Mouse (Mus musculus) liver, embryonic 12.5 days (tissue): ENCODE results near the gene Fbxo46. TPM values are rescaled to one million over a fixed set of nuclear protein-coding genes. Genes with fewer than 3 reads are reported as not detected.

ENCODE experiments used
- ATAC-seq: fragments of 200-750 bp; cut with Nextera tagmentation; 2 replicates; pipeline ENCODE4 v1.8.0; 2017; ENCODE audit warnings: moderate number of reproducible peaks, mild to moderate bottlenecking, moderate library complexity
- H3K27ac ChIP-seq: fragments of 300-500 bp; sonication (generic); 2 replicates; pipeline ENCODE4 v1.5.1; 2016; ENCODE audit warnings: mild to moderate bottlenecking
- H3K27me3 ChIP-seq: fragments of 300-500 bp; sonication (generic); replicated peaks from 2 replicates; pipeline ENCODE4 v1.6.1; 2016; ENCODE audit warnings: mild to moderate bottlenecking, moderate library complexity
- H3K36me3 ChIP-seq: fragments of 300-500 bp; sonication (generic); 2 replicates; pipeline ENCODE4 v1.6.1; 2016; ENCODE audit warnings: mild to moderate bottlenecking, moderate library complexity
- H3K4me1 ChIP-seq: fragments of 300-500 bp; sonication (generic); 2 replicates; pipeline ENCODE4 v1.6.1; 2016
- H3K4me2 ChIP-seq: fragments of 300-500 bp; sonication (generic); 2 replicates; pipeline ENCODE4 v1.6.1; 2016; ENCODE audit warnings: mild to moderate bottlenecking, moderate library complexity
- H3K4me3 ChIP-seq: fragments of 300-500 bp; sonication (generic); 2 replicates; pipeline ENCODE4 v1.5.1; 2016; ENCODE audit warnings: mild to moderate bottlenecking, moderate library complexity
- H3K9ac ChIP-seq: fragments of 300-500 bp; sonication (generic); 2 replicates; pipeline ENCODE4 v1.6.1; 2016; ENCODE audit warnings: mild to moderate bottlenecking, moderate library complexity
- H3K9me3 ChIP-seq: fragments of 300-500 bp; sonication (generic); replicated peaks from 2 replicates; pipeline ENCODE4 v1.6.1; 2016; ENCODE audit warnings: mild to moderate bottlenecking, moderate library complexity
- WGBS: fragments of 180-500 bp; shearing (Covaris S2); methylation state at CpG from one replicate; pipeline ENCODE4 v1.1.7; 2016; ENCODE audit not compliant: insufficient replicate concordance; 5-methylcytosine and 5-hydroxymethylcytosine counted together
- polyA plus RNA-seq: library from polyadenylated mRNA; unstranded; fragments of >200 nt; fragmentation: Nextera tagmentation; extraction: Ambion mirVana; gene quantifications from 2 replicates; pipeline ENCODE4 v1.2.1, GENCODE M21; 2016

The Fbxo46 gene
- polyA plus RNA-seq, 1 experiment from 2014 or later: 10.1 TPM

- no peak for ATAC-seq
- H3K4me3 ChIP-seq: peak within 1 kb of the TSS; percentile 13; the same call in 1 of the 2 replicates
- no peak within 1 kb of the TSS for H3K27ac ChIP-seq
- no peaks in the 10 kb centered on the region for H3K36me3 ChIP-seq
- peaks cover 89% of the 10 kb centered on the region for H3K27me3 ChIP-seq
- 3% methylated on average over 30 of the region's 30 CpGs for WGBS
- peaks cover 63% of the 10 kb centered on the region for H3K4me1 ChIP-seq
- peak within 1 kb of the TSS; percentile 30 for H3K4me2 ChIP-seq
- H3K9me3 ChIP-seq: no peaks in the 10 kb centered on the region
- no peak within 1 kb of the TSS for H3K9ac ChIP-seq
Observed at GRCm38 (mm10) chr7:19175708-19176515, 56.3 kb downstream of the Fbxo46 start, which contains the start of gene Eml2. TSS of gene Eml2 (plus strand) at chr7:19176421.

- H3K9ac ChIP-seq: no peak overlapping the region
- H3K27ac ChIP-seq: no peak overlapping the region
- WGBS: 8% methylated on average over 21 of the region's 21 CpGs
- H3K36me3 ChIP-seq: no peaks in the 10 kb centered on the region
- peaks cover 86% of the 10 kb centered on the region for H3K27me3 ChIP-seq
- peak overlapping the region; percentile 30 for H3K4me2 ChIP-seq
- H3K4me1 ChIP-seq: peaks cover 69% of the 10 kb centered on the region
- peak overlapping the region; percentile 13; the same call in 1 of the 2 replicates for H3K4me3 ChIP-seq
- no peaks in the 10 kb centered on the region for H3K9me3 ChIP-seq
- no peak for ATAC-seq
Observed at GRCm38 (mm10) chr7:19176516-19176947, 56.9 kb downstream of the Fbxo46 start.

- no peak overlapping the region for H3K4me2 ChIP-seq
- WGBS: 59% methylated on average over 7 of the region's 7 CpGs
- peaks cover 69% of the 10 kb centered on the region for H3K4me1 ChIP-seq
Observed at GRCm38 (mm10) chr7:19177216-19177615, 57.6 kb downstream of the Fbxo46 start.

GRCm38 (mm10) chr7:19178035-19178434 lies 58.4 kb downstream of the Fbxo46 start:
- no peak overlapping the region for H3K27ac ChIP-seq
- H3K9ac ChIP-seq: no peak overlapping the region
- no peak for ATAC-seq
- no peaks in the 10 kb centered on the region for H3K36me3 ChIP-seq
- peaks cover 73% of the 10 kb centered on the region for H3K27me3 ChIP-seq
- peaks cover 65% of the 10 kb centered on the region for H3K4me1 ChIP-seq
- WGBS: 12% methylated on average over 18 of the region's 18 CpGs
- H3K9me3 ChIP-seq: no peaks in the 10 kb centered on the region
- peak overlapping the region; percentile 25; the same call in 1 of the 2 replicates for H3K4me2 ChIP-seq
- 0 out of 2 replicates have a peak overlapping the region, but pooled peaks have one; percentile 2 for H3K4me3 ChIP-seq

More at GRCm38 (mm10) chr7:19177216-19177615, 57.6 kb downstream of the Fbxo46 start:
- Histone ChIP-seq H3K27me3 (peaks cover 81% of the 10 kb centered on the region), H3K9ac (no peak overlapping the region), H3K27ac (no peak overlapping the region), H3K36me3 (no peaks in the 10 kb centered on the region), H3K9me3 (no peaks in the 10 kb centered on the region), H3K4me3 (no peak overlapping the region)
- ATAC-seq: no peak

GRCm38 (mm10) chr7:19178443-19179092 lies 58.9 kb downstream of the Fbxo46 start:
- H3K27me3 ChIP-seq: peaks cover 68% of the 10 kb centered on the region
- peak overlapping the region; percentile 61 for H3K4me2 ChIP-seq
- H3K4me3 ChIP-seq: peak overlapping the region; percentile 24; the same call in 1 of the 2 replicates
- 4% methylated on average over 25 of the region's 27 CpGs for WGBS
- ATAC-seq: no peak
- H3K4me1 ChIP-seq: peaks cover 65% of the 10 kb centered on the region
- no peaks in the 10 kb centered on the region for H3K36me3 ChIP-seq
- H3K27ac ChIP-seq: no peak overlapping the region
- H3K9ac ChIP-seq: no peak overlapping the region
- no peaks in the 10 kb centered on the region for H3K9me3 ChIP-seq

GRCm38 (mm10) chr7:19179173-19179572 lies 59.5 kb downstream of the Fbxo46 start:
- no peak for ATAC-seq
- Histone ChIP-seq H3K4me1 (peaks cover 65% of the 10 kb centered on the region), H3K36me3 (no peaks in the 10 kb centered on the region), H3K27ac (no peak overlapping the region), H3K9me3 (no peaks in the 10 kb centered on the region), H3K27me3 (peaks cover 62% of the 10 kb centered on the region), H3K9ac (no peak overlapping the region), H3K4me2 (peak overlapping the region; percentile 61), H3K4me3 (peak overlapping the region; percentile 24)
- under 1% methylated on average over 30 of the region's 32 CpGs for WGBS

GRCm38 (mm10) chr7:19179936-19180335 lies 60.3 kb downstream of the Fbxo46 start:
- ATAC-seq: no peak
- Histone ChIP-seq H3K27ac (no peak overlapping the region), H3K4me3 (peak overlapping the region; percentile 24; the same call in 1 of the 2 replicates), H3K9me3 (no peaks in the 10 kb centered on the region), H3K4me1 (peaks cover 69% of the 10 kb centered on the region), H3K4me2 (peak overlapping the region; percentile 61), H3K36me3 (no peaks in the 10 kb centered on the region), H3K9ac (no peak overlapping the region), H3K27me3 (peaks cover 55% of the 10 kb centered on the region)
- WGBS: 39% methylated on average over 6 of the region's 6 CpGs

- Histone ChIP-seq H3K27ac (no peak overlapping the region), H3K9me3 (no peaks in the 10 kb centered on the region), H3K36me3 (peaks cover 6% of the 10 kb centered on the region), H3K4me1 (peaks cover 66% of the 10 kb centered on the region), H3K4me2 (peak overlapping the region; percentile 87), H3K9ac (peak overlapping the region; percentile 71), H3K4me3 (peak overlapping the region; percentile 67), H3K27me3 (peaks cover 47% of the 10 kb centered on the region)
- under 1% methylated on average over 27 of the region's 27 CpGs for WGBS
- peak; percentile 33; the same call in 1 of the 2 replicates for ATAC-seq
Observed at GRCm38 (mm10) chr7:19180862-19181429, 61.3 kb downstream of the Fbxo46 start.

- 75% methylated on average over 2 of the region's 2 CpGs for WGBS
- Histone ChIP-seq H3K4me1 (peaks cover 38% of the 10 kb centered on the region), H3K4me3 (no peak overlapping the region), H3K4me2 (no peak overlapping the region), H3K9ac (no peak overlapping the region), H3K36me3 (peaks cover 10% of the 10 kb centered on the region), H3K9me3 (no peaks in the 10 kb centered on the region), H3K27me3 (peaks cover 14% of the 10 kb centered on the region), H3K27ac (no peak overlapping the region)
- no peak for ATAC-seq
Observed at GRCm38 (mm10) chr7:19184250-19184649, 64.6 kb downstream of the Fbxo46 start.

- Histone ChIP-seq H3K27me3 (peaks cover 9% of the 10 kb centered on the region; the same call in 1 of the 2 replicates), H3K9me3 (no peaks in the 10 kb centered on the region), H3K4me1 (peaks cover 33% of the 10 kb centered on the region), H3K9ac (no peak overlapping the region; the same call in 1 of the 2 replicates), H3K4me2 (no peak overlapping the region), H3K36me3 (peaks cover 10% of the 10 kb centered on the region), H3K27ac (no peak overlapping the region), H3K4me3 (no peak overlapping the region)
- WGBS: 81% methylated on average over 6 of the region's 6 CpGs
- no peak for ATAC-seq
Observed at GRCm38 (mm10) chr7:19184758-19185157, 65.1 kb downstream of the Fbxo46 start.
